Mouse (Mus musculus) brain, embryonic 18.5 days (tissue): ENCODE measurements around the gene Adcy4.
"Not testable (repeated sequence)": the region's sequence is repeated elsewhere in the genome, so short reads cannot be mapped to it uniquely, and the experiment has no call there.

Source experiments
- DNase-seq: peaks from one replicate; pipeline ENCODE4 v3.0.0-alpha.2; 2012; ENCODE audit warnings: low read depth, low spot score

The Adcy4 gene

GRCm38 (mm10) chr14:55788256-55789050 lies 4.6 kb upstream of the Adcy4 start, which contains the start of gene Ripk3:
Gene Ripk3 (minus strand): TSS chr14:55788865.
- DNase-seq: no peak

GRCm38 (mm10) chr14:55787731-55788130 lies 3.8 kb upstream of the Adcy4 start:
- no peak for DNase-seq

GRCm38 (mm10) chr14:55785195-55785594 lies 1.3 kb upstream of the Adcy4 start:
- DNase-seq: no peak

- no peak for DNase-seq
These were observed 531 bp downstream of the Adcy4 start for GRCm38 (mm10) chr14:55783171-55783957.

GRCm38 (mm10) chr14:55782361-55782960 lies 1.4 kb downstream of the Adcy4 start:
- no peak for DNase-seq

GRCm38 (mm10) chr14:55781310-55781709 lies 2.6 kb downstream of the Adcy4 start:
- no peak for DNase-seq

- DNase-seq: no peak
These were observed 3.2 kb downstream of the Adcy4 start for GRCm38 (mm10) chr14:55780736-55781135.

GRCm38 (mm10) chr14:55779656-55780055 lies 4.2 kb downstream of the Adcy4 start:
- DNase-seq: no peak

- DNase-seq: no peak
These were observed 5.2 kb downstream of the Adcy4 start for GRCm38 (mm10) chr14:55778686-55779085.

GRCm38 (mm10) chr14:55777806-55778205 lies 6.1 kb downstream of the Adcy4 start:
- DNase-seq: no peak

GRCm38 (mm10) chr14:55777176-55777575 lies 6.7 kb downstream of the Adcy4 start:
- no peak for DNase-seq

- no peak for DNase-seq
These were observed 7.2 kb downstream of the Adcy4 start for GRCm38 (mm10) chr14:55776711-55777110.

- no peak for DNase-seq
These were observed 14.7 kb downstream of the Adcy4 start for GRCm38 (mm10) chr14:55769087-55769703.

GRCm38 (mm10) chr14:55768555-55768954 lies 15.3 kb downstream of the Adcy4 start:
- no peak for DNase-seq

GRCm38 (mm10) chr14:55767519-55768414 lies 16.1 kb downstream of the Adcy4 start:
- no peak for DNase-seq

GRCm38 (mm10) chr14:55765696-55766095 lies 18.2 kb downstream of the Adcy4 start, which contains the start of gene Ltb4r1:
Gene Ltb4r1 (plus strand): TSS chr14:55765962.
- no peak for DNase-seq

- DNase-seq: no peak
These were observed 20.7 kb downstream of the Adcy4 start for GRCm38 (mm10) chr14:55763166-55763565.

- no peak for DNase-seq
These were observed 21.7 kb downstream of the Adcy4 start for GRCm38 (mm10) chr14:55762001-55762821.

- DNase-seq: no peak
These were observed 22.7 kb downstream of the Adcy4 start, which contains the start of gene Ltb4r2 for GRCm38 (mm10) chr14:55761163-55761562. Gene Ltb4r2 (plus strand): TSS chr14:55761428.

- not testable (repeated sequence) for DNase-seq
These were observed 23.7 kb downstream of the Adcy4 start for GRCm38 (mm10) chr14:55760156-55760555.
